Mouse (Mus musculus): ENCODE results near the gene Mcm10. TPM values are rescaled to one million over a fixed set of nuclear protein-coding genes. Genes with fewer than 3 reads are reported as not detected.

Mcm10 gene
- polyA plus RNA-seq, 1 experiment: 91.6 TPM

GRCm38 (mm10) chr2:4987388-4988180, 25.0 kb downstream of the Mcm10 start:
- no peak for TF ChIP-seq EP300 (IDR thresholded peaks at IDR 0.05; ENCODE audit: insufficient read depth, low read depth, low read length)
- TF ChIP-seq CTCF (IDR thresholded peaks at IDR 0.05; ENCODE audit: low read depth, low read length): no peak
- no peak for TF ChIP-seq POLR2A (IDR thresholded peaks at IDR 0.05; ENCODE audit: insufficient read depth, low read length)
- no peak overlapping the region for H3K4me3 ChIP-seq (ENCODE audit: low read depth, low read length)
- H3K27me3 ChIP-seq (ENCODE audit: control insufficient read depth, insufficient read depth, low read length, poor library complexity, severe bottlenecking): no peaks in the 10 kb centered on the region
- peaks cover 25% of the 10 kb centered on the region for H3K36me3 ChIP-seq (ENCODE audit: control insufficient read depth, insufficient read depth, low read length, poor library complexity, severe bottlenecking)
- no peak overlapping the region for H3K9ac ChIP-seq (ENCODE audit: low read depth, poor library complexity, severe bottlenecking)
- H3K9me3 ChIP-seq (replicated peaks; ENCODE audit: control insufficient read depth, insufficient read depth, low read length, poor library complexity, severe bottlenecking): no peaks in the 10 kb centered on the region
- peaks cover 5% of the 10 kb centered on the region for H3K4me1 ChIP-seq (ENCODE audit: control insufficient read depth, insufficient read depth, low read length)
- H3K27ac ChIP-seq (ENCODE audit: insufficient read depth, low read length): no peak overlapping the region

- no peaks in the 10 kb centered on the region for H3K9me3 ChIP-seq (replicated peaks; ENCODE audit: control insufficient read depth, insufficient read depth, low read length, poor library complexity, severe bottlenecking)
- H3K27ac ChIP-seq (ENCODE audit: insufficient read depth, low read length): no peak overlapping the region
- H3K4me3 ChIP-seq (ENCODE audit: low read depth, low read length): no peak overlapping the region
- no peak for TF ChIP-seq EP300 (IDR thresholded peaks at IDR 0.05; ENCODE audit: insufficient read depth, low read depth, low read length)
- TF ChIP-seq CTCF (IDR thresholded peaks at IDR 0.05; ENCODE audit: low read depth, low read length): no peak
- TF ChIP-seq POLR2A (IDR thresholded peaks at IDR 0.05; ENCODE audit: insufficient read depth, low read length): no peak
- peaks cover 19% of the 10 kb centered on the region for H3K36me3 ChIP-seq (ENCODE audit: control insufficient read depth, insufficient read depth, low read length, poor library complexity, severe bottlenecking)
- peaks cover 5% of the 10 kb centered on the region for H3K4me1 ChIP-seq (ENCODE audit: control insufficient read depth, insufficient read depth, low read length)
- H3K9ac ChIP-seq (ENCODE audit: low read depth, poor library complexity, severe bottlenecking): no peak overlapping the region
- no peaks in the 10 kb centered on the region for H3K27me3 ChIP-seq (ENCODE audit: control insufficient read depth, insufficient read depth, low read length, poor library complexity, severe bottlenecking)
Measured at GRCm38 (mm10) chr2:4986798-4987197, 25.8 kb downstream of the Mcm10 start.

- Histone ChIP-seq H3K4me1 (ENCODE audit: control insufficient read depth, insufficient read depth, low read length) (peaks cover 5% of the 10 kb centered on the region), H3K9me3 (replicated peaks; ENCODE audit: control insufficient read depth, insufficient read depth, low read length, poor library complexity, severe bottlenecking) (no peaks in the 10 kb centered on the region), H3K4me3 (ENCODE audit: low read depth, low read length) (no peak overlapping the region), H3K9ac (ENCODE audit: low read depth, poor library complexity, severe bottlenecking) (no peak overlapping the region), H3K36me3 (ENCODE audit: control insufficient read depth, insufficient read depth, low read length, poor library complexity, severe bottlenecking) (peaks cover 2% of the 10 kb centered on the region), H3K27ac (ENCODE audit: insufficient read depth, low read length) (no peak overlapping the region), H3K27me3 (ENCODE audit: control insufficient read depth, insufficient read depth, low read length, poor library complexity, severe bottlenecking) (no peaks in the 10 kb centered on the region)
- TF ChIP-seq EP300 (IDR thresholded peaks at IDR 0.05; ENCODE audit: insufficient read depth, low read depth, low read length) (0 out of 2 replicates have a peak, but pooled peaks have one; percentile 5), CTCF (IDR thresholded peaks at IDR 0.05; ENCODE audit: low read depth, low read length) (no peak)
Measured at GRCm38 (mm10) chr2:4985000-4985399, 27.6 kb downstream of the Mcm10 start.

GRCm38 (mm10) chr2:4983987-4984386, 28.6 kb downstream of the Mcm10 start:
- Histone ChIP-seq H3K36me3 (ENCODE audit: control insufficient read depth, insufficient read depth, low read length, poor library complexity, severe bottlenecking) (no peaks in the 10 kb centered on the region), H3K9me3 (replicated peaks; ENCODE audit: control insufficient read depth, insufficient read depth, low read length, poor library complexity, severe bottlenecking) (no peaks in the 10 kb centered on the region), H3K4me3 (ENCODE audit: low read depth, low read length) (no peak overlapping the region), H3K4me1 (ENCODE audit: control insufficient read depth, insufficient read depth, low read length) (peaks cover 5% of the 10 kb centered on the region), H3K9ac (ENCODE audit: low read depth, poor library complexity, severe bottlenecking) (no peak overlapping the region), H3K27ac (ENCODE audit: insufficient read depth, low read length) (no peak overlapping the region), H3K27me3 (ENCODE audit: control insufficient read depth, insufficient read depth, low read length, poor library complexity, severe bottlenecking) (no peaks in the 10 kb centered on the region)
- TF ChIP-seq CTCF (IDR thresholded peaks at IDR 0.05; ENCODE audit: low read depth, low read length) (no peak), EP300 (IDR thresholded peaks at IDR 0.05; ENCODE audit: insufficient read depth, low read depth, low read length) (no peak)

GRCm38 (mm10) chr2:4978091-4978490, 34.5 kb downstream of the Mcm10 start:
- Histone ChIP-seq H3K27ac (ENCODE audit: insufficient read depth, low read length) (no peak overlapping the region), H3K27me3 (ENCODE audit: control insufficient read depth, insufficient read depth, low read length, poor library complexity, severe bottlenecking) (no peaks in the 10 kb centered on the region), H3K4me1 (ENCODE audit: control insufficient read depth, insufficient read depth, low read length) (no peaks in the 10 kb centered on the region), H3K36me3 (ENCODE audit: control insufficient read depth, insufficient read depth, low read length, poor library complexity, severe bottlenecking) (no peaks in the 10 kb centered on the region), H3K9me3 (replicated peaks; ENCODE audit: control insufficient read depth, insufficient read depth, low read length, poor library complexity, severe bottlenecking) (no peaks in the 10 kb centered on the region; the same call in 1 of the 2 replicates), H3K9ac (ENCODE audit: low read depth, poor library complexity, severe bottlenecking) (no peak overlapping the region), H3K4me3 (ENCODE audit: low read depth, low read length) (no peak overlapping the region)
- TF ChIP-seq EP300 (IDR thresholded peaks at IDR 0.05; ENCODE audit: insufficient read depth, low read depth, low read length) (no peak), POLR2A (IDR thresholded peaks at IDR 0.05; ENCODE audit: insufficient read depth, low read length) (no peak), CTCF (IDR thresholded peaks at IDR 0.05; ENCODE audit: low read depth, low read length) (no peak)

- Histone ChIP-seq H3K27ac (ENCODE audit: insufficient read depth, low read length) (no peak within 1 kb of the TSS), H3K9me3 (replicated peaks; ENCODE audit: control insufficient read depth, insufficient read depth, low read length, poor library complexity, severe bottlenecking) (no peaks in the 10 kb centered on the region; the same call in 1 of the 2 replicates), H3K4me1 (ENCODE audit: control insufficient read depth, insufficient read depth, low read length) (no peaks in the 10 kb centered on the region), H3K9ac (ENCODE audit: low read depth, poor library complexity, severe bottlenecking) (no peak within 1 kb of the TSS), H3K4me3 (ENCODE audit: low read depth, low read length) (no peak within 1 kb of the TSS), H3K36me3 (ENCODE audit: control insufficient read depth, insufficient read depth, low read length, poor library complexity, severe bottlenecking) (no peaks in the 10 kb centered on the region), H3K27me3 (ENCODE audit: control insufficient read depth, insufficient read depth, low read length, poor library complexity, severe bottlenecking) (no peaks in the 10 kb centered on the region)
- TF ChIP-seq CTCF (IDR thresholded peaks at IDR 0.05; ENCODE audit: low read depth, low read length) (no peak), POLR2A (IDR thresholded peaks at IDR 0.05; ENCODE audit: insufficient read depth, low read length) (no peak), EP300 (IDR thresholded peaks at IDR 0.05; ENCODE audit: insufficient read depth, low read depth, low read length) (no peak)
Measured at GRCm38 (mm10) chr2:4975807-4976206, 36.8 kb downstream of the Mcm10 start, which contains the start of gene Ucma. Gene Ucma, plus strand, starts transcription at chr2:4976122.

Data from ES-Bruce4 (cell line).